Mouse (Mus musculus): Measurements from ENCODE around the gene Opn4. TPM values are rescaled to one million over a fixed set of nuclear protein-coding genes. Genes with fewer than 3 reads are reported as not detected.
A peak's percentile ranks its signal among the peaks of the same experiment; 100 is the strongest.

Opn4 gene
- polyA plus RNA-seq, 2 experiments = not detected

DNA sequence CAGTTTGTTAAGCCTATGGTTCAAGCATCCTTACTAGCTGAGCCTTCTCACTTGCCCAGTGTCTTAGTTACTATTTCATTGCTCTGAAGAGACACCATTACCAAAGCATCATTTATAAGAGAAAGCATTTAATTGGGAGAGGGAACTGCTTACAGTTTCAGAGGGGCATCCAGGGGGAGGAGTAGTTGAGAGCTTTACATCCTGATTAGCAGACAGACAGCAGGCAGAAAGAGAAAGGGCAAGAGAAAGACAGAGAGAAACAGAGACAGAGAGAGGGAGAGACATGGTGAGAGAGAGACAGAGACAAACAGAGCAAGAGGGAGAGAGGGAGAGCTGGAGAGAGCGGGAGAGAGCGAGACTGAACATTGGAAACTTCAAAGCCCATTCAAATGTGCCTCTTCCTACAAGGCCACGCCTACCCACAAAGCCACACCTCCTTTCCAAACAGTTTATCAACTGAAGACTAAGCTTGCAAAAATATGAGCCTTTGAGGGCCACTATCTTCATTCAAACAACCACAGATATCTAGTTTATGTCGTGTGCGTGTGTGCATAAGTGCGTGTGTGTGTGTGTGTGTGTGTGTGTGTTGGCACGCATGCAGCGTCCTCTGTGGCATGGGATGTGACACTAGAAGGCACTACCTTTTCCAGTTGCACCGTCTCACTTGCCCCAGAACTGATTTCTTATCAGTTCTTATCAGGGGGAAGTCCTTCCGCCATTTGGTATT is 32.9 kb upstream of the Opn4 start:
- peak; percentile 81 for ATAC-seq (ENCODE audit: insufficient read depth)
- H3K4me3 ChIP-seq (ENCODE audit: insufficient read depth in 1 of 2, low read depth in 2 of 2, low read length in 2 of 2) = peak overlapping the region in 1 of 2 experiments; percentile 37; a peak in 1 of 4 replicates
- TF ChIP-seq EP300 (IDR thresholded peaks at IDR 0.05; ENCODE audit: low read depth) (peak; percentile 42; the same call in 1 of the 2 replicates), CTCF (IDR thresholded peaks at IDR 0.05; ENCODE audit: low read depth) (no peak)

DNA sequence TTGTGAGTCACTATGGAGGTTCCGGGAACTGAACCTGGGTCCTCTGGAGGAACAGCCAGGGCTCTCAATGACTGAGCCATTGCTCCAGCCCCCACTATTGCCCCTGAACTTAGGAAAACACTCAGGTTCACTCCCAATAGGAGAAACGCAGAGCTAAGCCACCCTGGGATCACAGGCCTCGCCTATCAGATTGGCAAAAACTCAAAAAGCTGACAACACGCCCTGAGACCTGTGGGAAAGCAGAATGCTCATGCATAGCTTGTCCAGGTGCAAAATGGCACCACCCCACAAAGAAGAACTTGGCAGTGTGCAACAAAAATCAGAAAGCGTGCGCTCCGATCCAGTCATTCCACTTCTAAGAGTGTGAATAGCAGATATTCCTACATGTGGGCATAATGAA is 26.9 kb upstream of the Opn4 start:
- no peak for TF ChIP-seq CTCF (IDR thresholded peaks at IDR 0.05; ENCODE audit: low read depth)
- TF ChIP-seq EP300 (IDR thresholded peaks at IDR 0.05; ENCODE audit: low read depth) = no peak
- no peak for DNase-seq (ENCODE audit: low read depth in 3 of 3, low spot score in 3 of 3)
- H3K27ac ChIP-seq = no peak overlapping the region
- peaks cover 27 to 30% of the 10 kb centered on the region in 2 experiments for H3K4me1 ChIP-seq (replicated peaks; ENCODE audit: control insufficient read depth in 2 of 2, insufficient read depth in 2 of 2, low read length in 1 of 2)
- no peaks in the 10 kb centered on the region for H3K27me3 ChIP-seq (ENCODE audit: control insufficient read depth, insufficient read depth, low read length)
- ATAC-seq (ENCODE audit: insufficient read depth) = no peak
- no peak overlapping the region for H3K9ac ChIP-seq (replicated peaks)
- no peaks in the 10 kb centered on the region for H3K36me3 ChIP-seq (replicated peaks; ENCODE audit: control insufficient read depth, insufficient read depth, low read depth)
- WGBS (ENCODE audit: insufficient replicate concordance) = 65% methylated on average over 7 of the region's 7 CpGs
- no peak overlapping the region for H3K4me3 ChIP-seq (ENCODE audit: insufficient read depth in 1 of 2, low read depth in 2 of 2, low read length in 2 of 2)
- no peak overlapping the region for H3K4me2 ChIP-seq (ENCODE audit: low read depth)
- no peaks in the 10 kb centered on the region for H3K9me3 ChIP-seq (ENCODE audit: control insufficient read depth, low read length)

More for the DNA sequence above, 32.9 kb upstream of the Opn4 start:
- DNase-seq (ENCODE audit: low read depth in 3 of 3, low spot score in 3 of 3) = peak; percentile 24 to 62 (median 34)
- no peaks in the 10 kb centered on the region for H3K9me3 ChIP-seq (ENCODE audit: control insufficient read depth, low read length)
- H3K9ac ChIP-seq (replicated peaks) = peak overlapping the region; percentile 13
- peak overlapping the region; percentile 48 for H3K27ac ChIP-seq
- no peaks in the 10 kb centered on the region for H3K36me3 ChIP-seq (replicated peaks; ENCODE audit: control insufficient read depth, insufficient read depth, low read depth)
- WGBS (ENCODE audit: insufficient replicate concordance) = 10% methylated on average over 10 of the region's 10 CpGs
- H3K4me1 ChIP-seq (replicated peaks; ENCODE audit: control insufficient read depth in 2 of 2, insufficient read depth in 2 of 2, low read length in 1 of 2) = peaks cover 8 to 14% of the 10 kb centered on the region in 2 experiments
- H3K4me2 ChIP-seq (ENCODE audit: low read depth) = peak overlapping the region; percentile 53
- no peaks in the 10 kb centered on the region for H3K27me3 ChIP-seq (ENCODE audit: control insufficient read depth, insufficient read depth, low read length)

DNA sequence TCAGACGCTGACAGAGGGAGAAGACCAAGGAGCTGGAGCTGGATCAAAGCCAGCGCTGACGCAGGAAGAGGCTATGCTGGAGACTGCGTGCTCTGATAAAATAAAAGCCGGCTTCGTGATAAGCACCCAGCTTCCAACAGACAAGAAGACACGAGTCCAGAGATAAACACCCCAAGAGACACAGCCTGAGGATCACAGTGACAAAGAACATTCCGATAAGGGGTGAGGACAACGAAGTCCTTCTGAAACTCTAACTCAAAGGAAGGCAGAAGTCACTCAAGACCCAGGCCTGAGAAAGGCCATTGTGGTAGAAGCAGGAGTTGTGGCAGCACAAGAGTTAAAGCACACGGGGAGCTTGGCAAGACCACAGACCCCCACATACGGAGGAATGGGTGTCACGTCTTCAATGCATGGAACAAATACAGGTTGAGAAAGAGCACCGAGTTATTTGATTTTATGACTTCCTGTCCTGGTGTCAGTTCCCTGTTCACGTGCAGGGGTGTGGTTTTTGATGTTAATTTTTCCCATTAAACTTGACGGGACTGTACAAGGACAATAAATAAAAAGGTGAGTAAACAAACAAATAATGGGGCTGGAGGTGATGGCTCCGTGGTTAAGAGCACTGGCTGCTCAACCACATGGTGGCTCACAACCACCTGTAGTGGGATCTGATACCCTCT is 23.7 kb upstream of the Opn4 start:
- H3K9me3 ChIP-seq (ENCODE audit: control insufficient read depth, low read length) = no peaks in the 10 kb centered on the region
- H3K4me3 ChIP-seq (ENCODE audit: insufficient read depth in 1 of 2, low read depth in 2 of 2, low read length in 2 of 2) = peak overlapping the region; percentile 27 to 30; a peak in 2 of 4 replicates
- no peaks in the 10 kb centered on the region for H3K27me3 ChIP-seq (ENCODE audit: control insufficient read depth, insufficient read depth, low read length)
- no peaks in the 10 kb centered on the region for H3K36me3 ChIP-seq (replicated peaks; ENCODE audit: control insufficient read depth, insufficient read depth, low read depth)
- peak overlapping the region; percentile 66 for H3K4me2 ChIP-seq (ENCODE audit: low read depth)
- H3K9ac ChIP-seq (replicated peaks) = peak overlapping the region; percentile 52
- peaks cover 29 to 36% of the 10 kb centered on the region in 2 experiments for H3K4me1 ChIP-seq (replicated peaks; ENCODE audit: control insufficient read depth in 2 of 2, insufficient read depth in 2 of 2, low read length in 1 of 2)
- peak overlapping the region; percentile 86 for H3K27ac ChIP-seq
- peak; percentile 92 for ATAC-seq (ENCODE audit: insufficient read depth)
- WGBS (ENCODE audit: insufficient replicate concordance) = 11% methylated on average over 16 of the region's 16 CpGs
- peak; percentile 10; the same call in 1 of the 2 replicates for TF ChIP-seq CTCF (IDR thresholded peaks at IDR 0.05; ENCODE audit: low read depth)
- peak; percentile 94 for TF ChIP-seq EP300 (IDR thresholded peaks at IDR 0.05; ENCODE audit: low read depth)
- DNase-seq (ENCODE audit: low read depth in 3 of 3, low spot score in 3 of 3) = peak; percentile 57 to 75 (median 61)

DNA sequence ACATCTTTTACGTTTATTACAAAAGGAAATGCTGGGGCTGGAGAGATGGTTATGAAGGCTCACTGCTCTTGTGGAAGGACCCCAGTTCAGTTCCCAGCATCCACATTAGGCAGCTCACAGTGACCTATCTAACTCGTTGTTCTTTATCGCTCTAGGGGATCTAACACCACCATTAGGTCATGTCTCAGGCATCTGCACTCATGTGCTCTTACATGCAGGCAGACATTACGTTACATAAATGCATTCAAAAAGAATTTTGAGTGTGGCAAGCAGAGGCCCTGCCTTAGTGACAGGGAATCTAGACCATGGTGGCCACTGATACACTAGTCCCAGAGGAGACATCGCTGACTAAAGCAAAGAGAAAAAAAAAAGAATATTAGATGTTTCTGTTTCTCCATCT is 23.1 kb upstream of the Opn4 start:
- Histone ChIP-seq H3K9ac (replicated peaks) (peak overlapping the region; percentile 52; the same call in 1 of the 2 replicates), H3K27me3 (ENCODE audit: control insufficient read depth, insufficient read depth, low read length) (no peaks in the 10 kb centered on the region), H3K4me1 (replicated peaks; ENCODE audit: control insufficient read depth in 2 of 2, insufficient read depth in 2 of 2, low read length in 1 of 2) (peaks cover 31 to 36% of the 10 kb centered on the region in 2 experiments), H3K4me3 (ENCODE audit: insufficient read depth in 1 of 2, low read depth in 2 of 2, low read length in 2 of 2) (peak overlapping the region in 1 of 2 experiments; percentile 30; a peak in 1 of 4 replicates), H3K9me3 (ENCODE audit: control insufficient read depth, low read length) (no peaks in the 10 kb centered on the region), H3K36me3 (replicated peaks; ENCODE audit: control insufficient read depth, insufficient read depth, low read depth) (no peaks in the 10 kb centered on the region), H3K4me2 (ENCODE audit: low read depth) (peak overlapping the region; percentile 66), H3K27ac (peak overlapping the region; percentile 86)
- no peak for TF ChIP-seq EP300 (IDR thresholded peaks at IDR 0.05; ENCODE audit: low read depth)
- no peak for TF ChIP-seq CTCF (IDR thresholded peaks at IDR 0.05; ENCODE audit: low read depth)
- WGBS (ENCODE audit: insufficient replicate concordance) = 45% methylated on average over 5 of the region's 5 CpGs
- DNase-seq (ENCODE audit: low read depth in 3 of 3, low spot score in 3 of 3) (no peak), ATAC-seq (ENCODE audit: insufficient read depth) (peak; percentile 1; the same call in 1 of the 2 replicates)

Measured in liver, embryonic 14.5 days (tissue).